Mouse (Mus musculus) neural tube, embryonic 13.5 days (tissue): Measurements from ENCODE around the gene Colgalt1. TPM values are rescaled to one million over a fixed set of nuclear protein-coding genes. Genes with fewer than 3 reads are reported as not detected.

Experiments used
- ATAC-seq: fragments of 200-750 bp; cut with Nextera tagmentation; 2 replicates; pipeline ENCODE4 v1.8.0; 2017; ENCODE audit warnings: low read depth, mild to moderate bottlenecking, moderate TSS enrichment, moderate library complexity
- H3K27ac ChIP-seq: fragments of 300-500 bp; sonication (generic); replicated peaks from 2 replicates; pipeline ENCODE4 v1.5.1; 2015; ENCODE audit warnings: moderate library complexity, mild to moderate bottlenecking, inconsistent platforms
- H3K27me3 ChIP-seq: fragments of 300-500 bp; sonication (generic); 2 replicates; pipeline ENCODE4 v1.6.1; 2015; ENCODE audit warnings: mild to moderate bottlenecking, inconsistent platforms
- H3K36me3 ChIP-seq: fragments of 300-500 bp; sonication (generic); 2 replicates; pipeline ENCODE4 v1.6.1; 2015; ENCODE audit warnings: mild to moderate bottlenecking, inconsistent platforms
- H3K4me1 ChIP-seq: fragments of 300-500 bp; sonication (generic); replicated peaks from 2 replicates; pipeline ENCODE4 v1.6.1; 2015; ENCODE audit warnings: inconsistent platforms
- H3K4me2 ChIP-seq: fragments of 300-500 bp; sonication (generic); 2 replicates; pipeline ENCODE4 v1.6.1; 2015; ENCODE audit warnings: inconsistent platforms, mild to moderate bottlenecking, moderate library complexity
- H3K4me3 ChIP-seq: fragments of 300-500 bp; sonication (generic); 2 replicates; pipeline ENCODE4 v1.5.1; 2015; ENCODE audit warnings: mild to moderate bottlenecking, inconsistent platforms
- H3K9ac ChIP-seq: fragments of 300-500 bp; sonication (generic); 2 replicates; pipeline ENCODE4 v1.6.1; 2015; ENCODE audit warnings: moderate library complexity, mild to moderate bottlenecking, inconsistent platforms
- H3K9me3 ChIP-seq: fragments of 300-500 bp; sonication (generic); 2 replicates; pipeline ENCODE4 v1.6.1; 2016; ENCODE audit warnings: inconsistent platforms
- WGBS: fragments of 180-500 bp; shearing (Covaris S2); methylation state at CpG from one replicate; pipeline ENCODE4 v1.1.7; 2015; 5-methylcytosine and 5-hydroxymethylcytosine counted together
- polyA plus RNA-seq: library from polyadenylated mRNA; unstranded; fragments of >200 nt; fragmentation: Nextera tagmentation; extraction: Ambion mirVana; gene quantifications from 2 replicates; pipeline ENCODE4 v1.2.1, GENCODE M21; 2015

Gene Colgalt1
- 66.8 and 67.2 TPM in 2 replicates for polyA plus RNA-seq

DNA sequence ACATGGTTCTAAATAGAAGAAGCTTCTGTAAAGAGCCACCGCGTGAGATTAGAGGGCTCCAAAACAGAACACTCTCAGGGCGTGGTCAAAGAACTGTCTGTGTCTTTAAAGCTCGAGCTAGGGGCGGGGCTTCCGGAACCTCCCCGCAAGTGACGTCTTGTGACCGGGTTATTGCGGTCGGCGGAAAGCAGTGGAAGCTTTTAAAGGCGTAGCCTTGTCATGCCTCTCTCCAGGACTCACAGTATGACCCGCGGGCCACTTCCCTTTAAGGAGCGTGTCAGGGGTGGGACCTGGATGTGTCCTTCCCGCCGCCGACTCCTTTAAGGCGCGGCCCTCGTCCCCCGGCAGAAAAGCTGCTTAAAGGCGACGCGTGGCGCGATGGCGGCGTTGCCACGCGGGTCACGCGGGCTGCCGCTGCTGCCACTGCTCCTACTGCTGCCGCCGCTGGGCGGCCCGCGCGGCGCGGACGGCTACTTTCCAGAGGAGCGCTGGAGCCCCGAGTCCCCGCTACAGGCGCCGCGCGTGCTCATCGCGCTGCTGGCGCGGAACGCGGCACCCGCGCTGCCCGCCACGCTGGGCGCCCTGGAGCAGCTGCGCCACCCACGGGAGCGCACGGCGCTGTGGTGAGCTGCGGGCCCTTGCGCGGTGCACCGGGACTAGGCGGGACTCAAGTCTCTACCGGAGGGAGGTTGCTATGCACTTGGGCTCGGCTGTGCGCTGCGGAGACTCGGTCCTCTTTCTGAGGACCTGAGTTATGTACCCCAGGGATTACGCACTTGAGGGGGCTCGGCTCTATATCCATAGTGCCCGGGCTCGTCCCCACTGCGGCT is at the start of gene Colgalt1:
Gene Colgalt1, plus strand, starts transcription at position 177 of the 830 bp plus-strand sequence.
- peaks cover 16% of the 10 kb centered on the region for H3K4me1 ChIP-seq
- peak within 1 kb of the TSS; percentile 88 for H3K9ac ChIP-seq
- peak within 1 kb of the TSS; percentile 74 for H3K4me2 ChIP-seq
- peak; percentile 99 for ATAC-seq
- WGBS, result under 1% methylated on average over 82 of the region's 82 CpGs
- H3K9me3 ChIP-seq, result no peaks in the 10 kb centered on the region
- peak within 1 kb of the TSS; percentile 90 for H3K27ac ChIP-seq
- H3K27me3 ChIP-seq, result no peaks in the 10 kb centered on the region
- peak within 1 kb of the TSS; percentile 80 for H3K4me3 ChIP-seq
- H3K36me3 ChIP-seq, result peaks cover 27% of the 10 kb centered on the region

DNA sequence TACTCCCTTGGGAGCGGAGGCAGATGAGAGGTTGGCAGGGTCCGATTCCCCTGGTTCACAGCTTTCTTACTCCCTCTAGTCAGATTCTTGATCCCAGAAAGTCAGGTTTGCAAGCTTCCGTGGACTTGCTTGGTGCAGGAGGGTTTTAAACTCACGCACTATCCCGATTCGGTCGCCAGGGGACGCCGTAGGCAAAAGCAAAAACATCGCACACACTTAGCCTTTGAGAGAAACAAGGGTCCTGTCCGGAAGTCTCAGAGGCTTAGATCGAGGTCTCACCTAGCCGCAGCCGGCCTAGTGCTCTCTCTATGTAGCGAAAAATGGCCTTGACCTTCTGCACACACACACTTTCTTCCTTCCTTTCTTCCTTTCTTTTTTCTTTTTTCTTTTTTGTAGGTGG is 49.4 kb upstream of the Colgalt1 start:
- Histone ChIP-seq H3K4me1 (peaks cover 17% of the 10 kb centered on the region), H3K4me3 (no peak overlapping the region), H3K27me3 (peaks cover 98% of the 10 kb centered on the region), H3K9ac (no peak overlapping the region), H3K4me2 (no peak overlapping the region), H3K36me3 (no peaks in the 10 kb centered on the region), H3K27ac (no peak overlapping the region), H3K9me3 (no peaks in the 10 kb centered on the region)
- 5% methylated on average over 15 of the region's 15 CpGs for WGBS
- ATAC-seq, result no peak

DNA sequence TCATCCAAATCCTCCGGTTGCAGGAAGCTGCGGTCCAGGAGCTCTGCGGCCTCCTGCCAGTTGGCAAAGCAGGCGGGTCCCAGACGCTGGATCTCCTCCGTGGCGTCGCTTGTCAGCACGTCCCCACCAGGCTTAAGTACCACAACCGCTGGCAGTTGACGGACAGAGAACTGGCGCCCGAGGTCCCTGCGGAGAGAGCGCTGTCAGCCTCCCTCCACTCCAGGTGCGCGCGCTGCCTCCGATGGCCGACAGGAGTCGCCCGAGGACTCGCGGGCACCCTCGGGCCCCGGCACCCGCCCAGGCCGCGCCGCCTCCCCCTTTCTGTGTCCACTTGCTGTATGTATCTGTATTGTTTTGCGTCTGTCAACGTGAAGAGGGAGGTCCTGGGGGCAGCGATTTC is 48.0 kb upstream of the Colgalt1 start:
- peak; percentile 64; the same call in 1 of the 2 replicates for ATAC-seq
- peaks cover 98% of the 10 kb centered on the region for H3K27me3 ChIP-seq
- peak overlapping the region; percentile 48 for H3K4me2 ChIP-seq
- peak overlapping the region; percentile 28 for H3K4me3 ChIP-seq
- H3K9ac ChIP-seq, result peak overlapping the region; percentile 43
- H3K27ac ChIP-seq, result no peak overlapping the region
- no peaks in the 10 kb centered on the region for H3K9me3 ChIP-seq
- WGBS, result 1% methylated on average over 30 of the region's 33 CpGs
- H3K4me1 ChIP-seq, result peaks cover 17% of the 10 kb centered on the region
- no peaks in the 10 kb centered on the region for H3K36me3 ChIP-seq

DNA sequence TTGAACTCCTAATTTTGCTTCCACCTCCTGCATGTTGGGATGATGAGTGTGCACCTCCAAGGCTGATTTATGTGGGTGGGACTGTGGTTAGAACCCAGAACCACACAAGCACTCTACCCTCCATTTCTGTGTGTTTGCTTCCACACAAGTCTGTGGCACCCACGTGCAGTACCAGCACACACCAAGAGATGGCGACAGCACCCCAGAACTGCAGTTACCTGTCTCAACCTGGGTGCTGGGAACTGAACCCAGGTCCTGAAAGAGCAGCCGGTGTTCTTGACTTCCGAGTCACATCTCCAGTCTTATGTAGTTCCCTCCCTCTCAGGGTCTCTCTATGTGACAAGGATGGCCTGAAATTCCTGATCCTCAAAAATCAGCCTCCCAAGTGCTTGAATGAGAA is 46.8 kb upstream of the Colgalt1 start:
- no peak for ATAC-seq
- no peak overlapping the region for H3K9ac ChIP-seq
- H3K9me3 ChIP-seq, result no peaks in the 10 kb centered on the region
- no peaks in the 10 kb centered on the region for H3K36me3 ChIP-seq
- peaks cover 19% of the 10 kb centered on the region for H3K4me1 ChIP-seq
- no peak overlapping the region for H3K27ac ChIP-seq
- no peak overlapping the region for H3K4me2 ChIP-seq
- H3K27me3 ChIP-seq, result peaks cover 97% of the 10 kb centered on the region
- 85% methylated on average over 4 of the region's 4 CpGs for WGBS
- H3K4me3 ChIP-seq, result no peak overlapping the region

DNA sequence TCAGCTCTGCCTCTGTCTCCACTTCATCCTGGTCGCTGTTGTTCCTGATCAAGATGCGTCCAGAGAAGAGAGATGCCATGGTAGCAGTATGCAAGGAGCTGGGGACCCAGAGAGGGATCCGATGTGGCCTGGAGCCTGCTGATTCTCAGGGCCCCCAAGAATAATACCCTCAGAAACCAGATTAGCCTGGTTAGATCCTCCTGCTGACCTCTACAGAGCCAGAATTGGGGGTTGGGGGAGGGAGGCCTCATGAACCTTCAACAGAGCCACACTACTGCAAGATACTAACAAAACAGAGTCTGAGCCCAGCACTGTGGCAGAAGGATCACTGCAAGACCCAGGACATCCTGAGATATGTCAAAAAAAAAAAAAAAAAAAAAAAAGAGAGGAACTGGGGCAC is 44.3 kb upstream of the Colgalt1 start, which contains the start of gene Nxnl1:
Gene Nxnl1, minus strand, starts transcription at position 101 of the 400 bp plus-strand sequence.
- Histone ChIP-seq H3K36me3 (no peaks in the 10 kb centered on the region), H3K27ac (no peak within 1 kb of the TSS), H3K9me3 (no peaks in the 10 kb centered on the region), H3K4me1 (peaks cover 34% of the 10 kb centered on the region), H3K9ac (no peak within 1 kb of the TSS), H3K4me3 (no peak within 1 kb of the TSS), H3K4me2 (no peak within 1 kb of the TSS), H3K27me3 (peaks cover 74% of the 10 kb centered on the region)
- no peak for ATAC-seq
- WGBS, result 64% methylated on average over 3 of the region's 3 CpGs

DNA sequence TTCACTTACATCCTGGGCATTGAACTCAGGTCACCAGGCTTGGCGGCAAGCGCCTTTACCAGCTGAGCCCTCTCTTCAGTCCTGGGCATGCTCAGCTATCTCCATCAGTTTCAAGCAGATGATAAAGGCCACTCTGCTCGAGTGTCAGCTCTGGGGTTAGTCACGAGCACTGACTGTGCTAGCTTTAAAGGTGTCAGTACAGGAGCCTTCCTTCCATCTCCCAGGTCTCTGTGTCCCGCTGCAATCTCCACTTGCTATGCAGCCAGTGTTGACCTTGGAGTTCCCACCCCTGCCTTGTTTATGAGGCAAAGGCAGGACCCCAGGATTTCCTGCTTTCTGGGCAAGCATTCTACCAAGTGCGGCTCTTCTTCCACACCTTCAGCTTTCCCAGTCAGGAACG is 43.2 kb upstream of the Colgalt1 start:
- ATAC-seq, result no peak
- 79% methylated on average over 7 of the region's 7 CpGs for WGBS
- Histone ChIP-seq H3K9me3 (no peaks in the 10 kb centered on the region), H3K9ac (no peak overlapping the region), H3K36me3 (no peaks in the 10 kb centered on the region), H3K27ac (no peak overlapping the region), H3K4me1 (peaks cover 43% of the 10 kb centered on the region), H3K4me2 (no peak overlapping the region), H3K27me3 (peaks cover 63% of the 10 kb centered on the region), H3K4me3 (no peak overlapping the region)

DNA sequence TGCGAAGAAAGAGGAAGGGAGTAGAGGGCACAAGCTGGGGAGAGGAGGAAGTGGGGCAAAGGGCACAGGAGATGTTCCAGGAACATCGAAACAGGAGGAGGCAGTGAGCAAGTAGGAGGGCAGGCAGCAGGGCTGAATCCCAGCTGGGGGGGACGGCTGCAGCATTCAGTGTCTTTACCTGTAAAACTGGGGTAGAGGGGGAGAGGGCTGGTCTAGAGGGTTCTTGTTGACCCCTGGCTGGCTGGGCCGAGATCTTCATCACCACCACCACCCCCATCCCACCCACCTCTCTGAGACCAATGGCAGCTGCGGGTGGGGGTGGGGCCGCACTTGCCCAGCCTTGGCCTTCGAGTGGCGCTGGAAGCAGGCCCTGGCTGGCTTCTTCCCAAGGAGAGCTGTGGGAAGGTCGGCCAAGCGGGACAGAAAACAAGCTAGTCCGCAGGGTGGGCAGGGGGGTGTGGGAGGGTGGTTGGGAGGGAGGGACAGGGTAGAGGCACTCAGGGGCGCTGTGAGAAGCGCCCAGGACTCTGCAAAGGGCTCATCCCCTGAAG is 42.3 kb upstream of the Colgalt1 start, which contains the start of gene Slc27a1:
Gene Slc27a1, plus strand, starts transcription at position 496 of the 551 bp plus-strand sequence.
- Histone ChIP-seq H3K4me3 (peak within 1 kb of the TSS; percentile 66), H3K9me3 (no peaks in the 10 kb centered on the region), H3K4me2 (peak within 1 kb of the TSS; percentile 84), H3K4me1 (peaks cover 45% of the 10 kb centered on the region), H3K27ac (peak within 1 kb of the TSS; percentile 82), H3K36me3 (no peaks in the 10 kb centered on the region), H3K27me3 (peaks cover 54% of the 10 kb centered on the region), H3K9ac (peak within 1 kb of the TSS; percentile 83)
- WGBS, result 14% methylated on average over 13 of the region's 13 CpGs
- no peak; the same call in 1 of the 2 replicates for ATAC-seq

DNA sequence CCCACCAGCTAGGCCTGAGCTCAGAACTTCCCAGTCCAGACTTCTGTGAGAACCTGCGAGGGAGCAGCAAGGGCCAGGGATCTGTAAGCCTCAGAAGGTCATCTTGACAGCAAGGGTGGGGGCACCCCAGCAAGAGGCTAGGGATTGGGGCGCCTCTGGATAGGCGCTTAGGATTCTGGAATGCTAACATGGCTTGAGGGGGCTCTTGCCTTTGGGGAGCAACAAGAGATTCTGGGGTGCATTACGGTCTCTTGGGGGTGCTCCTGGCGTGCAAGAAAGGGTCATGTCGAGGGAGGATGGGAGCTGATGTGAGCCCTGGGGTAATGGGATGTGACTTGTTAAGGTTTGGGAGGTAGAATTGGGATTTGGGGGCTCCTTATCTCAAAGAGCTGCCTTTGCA is 41.9 kb upstream of the Colgalt1 start:
- peaks cover 49% of the 10 kb centered on the region for H3K27me3 ChIP-seq
- 20% methylated on average over 6 of the region's 6 CpGs for WGBS
- H3K9ac ChIP-seq, result peak overlapping the region; percentile 83
- ATAC-seq, result no peak; the same call in 1 of the 2 replicates
- no peaks in the 10 kb centered on the region for H3K36me3 ChIP-seq
- peak overlapping the region; percentile 66 for H3K4me3 ChIP-seq
- no peaks in the 10 kb centered on the region for H3K9me3 ChIP-seq
- peaks cover 45% of the 10 kb centered on the region for H3K4me1 ChIP-seq
- peak overlapping the region; percentile 84 for H3K4me2 ChIP-seq
- H3K27ac ChIP-seq, result peak overlapping the region; percentile 82

DNA sequence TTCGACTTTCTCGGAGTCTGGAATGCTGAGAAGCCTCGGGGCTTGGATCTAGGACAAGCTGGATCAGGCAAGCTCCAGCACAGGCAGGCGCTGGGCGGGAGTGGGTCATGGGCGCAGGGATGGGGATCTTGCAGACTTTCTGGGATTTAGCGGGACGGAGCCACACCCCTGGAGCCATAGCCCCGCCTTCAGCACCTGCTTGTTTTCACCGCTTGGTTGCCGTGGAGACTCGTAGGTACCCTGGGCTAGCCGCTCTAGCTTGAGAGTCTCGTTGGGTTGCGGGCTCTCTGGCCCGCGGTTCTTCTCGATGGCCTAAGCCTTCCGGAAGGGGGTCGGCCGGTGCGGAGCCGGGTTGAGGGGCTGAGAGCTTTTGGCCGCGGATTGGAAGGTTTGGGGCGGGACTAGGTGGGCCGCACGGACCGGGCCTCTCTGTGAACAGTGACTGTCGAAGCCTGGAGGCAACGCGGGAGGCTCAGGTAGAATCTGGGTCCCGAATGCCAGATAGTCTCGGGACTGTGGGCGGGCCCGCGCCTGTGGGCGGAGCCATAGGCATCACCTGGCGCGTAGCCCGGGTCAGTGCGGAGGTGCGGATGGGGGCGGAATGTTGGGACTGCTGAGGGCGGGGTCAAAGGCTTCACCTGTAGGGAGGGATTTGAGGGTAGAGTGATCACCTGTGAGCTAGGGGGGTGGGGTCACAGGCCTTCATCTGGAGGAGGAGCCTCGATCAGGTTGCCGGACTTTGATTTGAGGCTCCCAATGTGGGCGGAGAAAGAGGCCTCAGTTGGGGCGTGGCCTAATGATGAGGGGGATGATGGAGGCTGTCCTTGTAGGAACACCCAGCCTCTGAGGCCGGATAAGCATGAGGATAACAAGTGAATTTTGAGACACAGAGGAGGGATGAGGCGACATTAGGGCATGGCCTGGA is 41.2 kb upstream of the Colgalt1 start:
- WGBS, result under 1% methylated on average over 51 of the region's 51 CpGs
- ATAC-seq, result peak; percentile 84
- no peaks in the 10 kb centered on the region for H3K9me3 ChIP-seq

DNA sequence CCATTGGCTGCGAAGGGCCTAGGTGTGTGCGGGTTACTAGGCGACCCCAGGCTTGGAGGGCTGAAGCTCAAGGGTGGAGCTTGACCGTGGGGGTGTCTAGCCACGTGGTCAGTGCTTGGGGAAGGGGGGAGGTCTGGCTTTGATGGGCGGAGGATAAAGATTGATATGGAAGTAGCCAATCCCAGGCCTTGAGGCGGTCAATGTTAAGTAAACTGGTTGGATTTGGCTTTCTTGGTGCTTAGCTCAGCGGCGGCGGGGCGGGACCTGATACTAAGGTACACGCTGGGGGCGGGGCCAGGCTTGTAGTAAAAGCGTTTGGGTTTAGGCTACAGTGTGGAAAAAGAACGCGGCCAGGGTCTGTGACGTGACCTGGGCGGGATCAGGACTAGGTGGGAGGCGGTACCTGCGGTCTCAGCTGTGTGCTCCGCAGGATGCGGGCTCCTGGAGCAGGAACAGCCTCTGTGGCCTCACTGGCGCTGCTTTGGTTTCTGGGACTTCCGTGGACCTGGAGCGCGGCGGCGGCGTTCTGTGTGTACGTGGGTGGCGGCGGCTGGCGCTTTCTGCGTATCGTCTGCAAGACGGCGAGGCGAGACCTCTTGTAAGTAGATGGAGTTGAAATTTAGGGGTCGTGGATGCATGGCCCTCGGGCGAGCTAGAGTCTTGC is 40.4 kb upstream of the Colgalt1 start:
- peak; percentile 87 for ATAC-seq
- Histone ChIP-seq H3K27ac (peak overlapping the region; percentile 82), H3K4me2 (peak overlapping the region; percentile 84), H3K36me3 (no peaks in the 10 kb centered on the region), H3K4me1 (peaks cover 53% of the 10 kb centered on the region), H3K4me3 (peak overlapping the region; percentile 66), H3K27me3 (peaks cover 36% of the 10 kb centered on the region), H3K9me3 (no peaks in the 10 kb centered on the region), H3K9ac (peak overlapping the region; percentile 83)
- WGBS, result under 1% methylated on average over 41 of the region's 41 CpGs

More for the DNA sequence above, 41.2 kb upstream of the Colgalt1 start:
- Histone ChIP-seq H3K27ac (peak overlapping the region; percentile 82), H3K4me1 (peaks cover 50% of the 10 kb centered on the region), H3K4me2 (peak overlapping the region; percentile 84), H3K27me3 (peaks cover 42% of the 10 kb centered on the region), H3K9ac (peak overlapping the region; percentile 83), H3K36me3 (no peaks in the 10 kb centered on the region), H3K4me3 (peak overlapping the region; percentile 66)

DNA sequence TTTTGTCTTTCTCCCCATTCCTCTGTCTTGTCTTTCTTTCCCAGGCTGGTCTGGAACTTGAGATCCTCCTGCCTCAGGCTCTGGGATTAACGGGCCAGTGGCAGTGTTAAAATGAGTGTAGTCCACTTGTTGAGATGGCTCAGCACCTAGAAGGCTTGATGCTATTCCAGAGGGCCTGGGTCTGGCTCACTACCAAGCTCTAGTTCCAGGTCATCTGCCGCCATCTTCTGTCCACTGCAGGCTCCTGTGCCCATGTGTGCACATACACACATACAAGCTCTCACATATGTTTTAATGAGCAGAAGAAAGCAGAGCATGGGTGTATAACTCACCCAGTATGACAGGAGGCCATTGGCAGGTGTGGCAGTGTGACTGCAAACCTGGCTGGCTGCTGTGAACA is 38.7 kb upstream of the Colgalt1 start:
- H3K4me2 ChIP-seq, result peak overlapping the region; percentile 84
- peak overlapping the region; percentile 83; the same call in 1 of the 2 replicates for H3K9ac ChIP-seq
- peak overlapping the region; percentile 80 for H3K27ac ChIP-seq
- ATAC-seq, result no peak
- H3K4me3 ChIP-seq, result peak overlapping the region; percentile 66
- 85% methylated on average over 2 of the region's 2 CpGs for WGBS
- no peaks in the 10 kb centered on the region for H3K36me3 ChIP-seq
- H3K27me3 ChIP-seq, result peaks cover 19% of the 10 kb centered on the region
- H3K9me3 ChIP-seq, result no peaks in the 10 kb centered on the region
- peaks cover 53% of the 10 kb centered on the region for H3K4me1 ChIP-seq
